Mouse (Mus musculus) forebrain, postnatal 0 days (tissue): Measurements from ENCODE around the gene Shc4. TPM values are rescaled to one million over a fixed set of nuclear protein-coding genes. Genes with fewer than 3 reads are reported as not detected.
A peak's percentile ranks its signal among the peaks of the same experiment; 100 is the strongest.

ENCODE experiments used
- ATAC-seq: fragments of 200-750 bp; cut with Nextera tagmentation; 2 replicates; pipeline ENCODE4 v1.8.0; 2017; ENCODE audit warnings: mild to moderate bottlenecking, moderate library complexity
- DNase-seq: peaks from one replicate; pipeline ENCODE4 v3.0.0-alpha.2; 2015
- H3K27ac ChIP-seq: fragments of 300-500 bp; sonication (generic); 2 replicates; pipeline ENCODE4 v1.5.1; 2014; ENCODE audit warnings: low read depth, mild to moderate bottlenecking, antibody characterized with exemption, low read length, moderate library complexity, mixed read lengths
- H3K27me3 ChIP-seq: fragments of 300-500 bp; sonication (generic); 2 replicates; pipeline ENCODE4 v1.6.1; 2014; ENCODE audit warnings: mild to moderate bottlenecking, low read length, mixed read lengths; ENCODE audit not compliant: insufficient read depth
- H3K36me3 ChIP-seq: fragments of 300-500 bp; sonication (generic); 2 replicates; pipeline ENCODE4 v1.6.1; 2014; ENCODE audit warnings: mild to moderate bottlenecking, moderate library complexity; ENCODE audit not compliant: insufficient read depth
- H3K4me1 ChIP-seq: fragments of 300-500 bp; sonication (generic); 2 replicates; pipeline ENCODE4 v1.6.1; 2014; ENCODE audit warnings: antibody characterized with exemption; ENCODE audit not compliant: insufficient read depth
- H3K4me2 ChIP-seq: fragments of 300-500 bp; sonication (generic); 2 replicates; pipeline ENCODE4 v1.6.1; 2014; ENCODE audit warnings: low read depth, mild to moderate bottlenecking, moderate library complexity
- H3K4me3 ChIP-seq: fragments of 300-500 bp; sonication (generic); 2 replicates; pipeline ENCODE4 v1.5.1; 2014; ENCODE audit warnings: low read depth, low read length, mixed read lengths
- H3K9ac ChIP-seq: fragments of 300-500 bp; sonication (generic); 2 replicates; pipeline ENCODE4 v1.6.1; 2014; ENCODE audit warnings: mild to moderate bottlenecking
- H3K9me3 ChIP-seq: fragments of 300-500 bp; sonication (generic); 2 replicates; pipeline ENCODE4 v1.6.1; 2016; ENCODE audit warnings: low read length
- CTCF ChIP-seq: sonication (generic); IDR thresholded peaks from 2 replicates; pipeline ENCODE4 v1.5.1; 2016; ENCODE audit warnings: antibody characterized with exemption, control low read depth, low read depth
- WGBS: fragments of 180-500 bp; shearing (Covaris S2); extraction: QIAGEN DNeasy Blood & Tissue Kit; methylation state at CpG from one replicate; pipeline ENCODE4 v1.1.7; 2014; 5-methylcytosine and 5-hydroxymethylcytosine counted together
- polyA plus RNA-seq: library from polyadenylated mRNA; unstranded; fragments of >200 nt; fragmentation: Nextera tagmentation; extraction: Ambion mirVana; gene quantifications from 2 replicates; pipeline ENCODE4 v1.2.1, GENCODE M21; 2015
- total RNA-seq: library from RNA; depleted of rRNA; stranded (reverse); fragments of >200 nt; gene quantifications from 2 replicates; pipeline ENCODE4 v1.2.3, GENCODE M21; 2014; rRNA removed

The Shc4 gene
- total RNA-seq (4.3 and 6.8 TPM in 2 replicates), polyA plus RNA-seq (0.79 and 2.5 TPM in 2 replicates)

GRCm38 (mm10) chr2:125724086-125724430 is at the start of gene Shc4:
Gene Shc4, minus strand, starts transcription at chr2:125724148.
- Histone ChIP-seq H3K36me3 (no peaks in the 10 kb centered on the region), H3K4me2 (peak within 1 kb of the TSS; percentile 100), H3K27ac (peak within 1 kb of the TSS; percentile 45; the same call in 1 of the 2 replicates), H3K9ac (peak within 1 kb of the TSS; percentile 59), H3K9me3 (no peaks in the 10 kb centered on the region), H3K4me1 (0 out of 2 replicates have a peak, but pooled peaks cover 7% of the 10 kb centered on the region), H3K27me3 (peaks cover 12% of the 10 kb centered on the region; the same call in 1 of the 2 replicates), H3K4me3 (peak within 1 kb of the TSS; percentile 49)
- DNase-seq: peak; percentile 76
- peak; percentile 88 for ATAC-seq
- 2% methylated on average over 15 of the region's 15 CpGs for WGBS
- TF ChIP-seq CTCF: no peak

- Histone ChIP-seq H3K4me2 (no peak overlapping the region), H3K9me3 (no peaks in the 10 kb centered on the region), H3K36me3 (peaks cover 65% of the 10 kb centered on the region), H3K4me1 (no peaks in the 10 kb centered on the region), H3K27ac (no peak overlapping the region), H3K4me3 (no peak overlapping the region), H3K27me3 (no peaks in the 10 kb centered on the region), H3K9ac (no peak overlapping the region)
- peak; percentile 58 for TF ChIP-seq CTCF
- ATAC-seq (peak; percentile 68), DNase-seq (peak; percentile 24)
- WGBS: 76% methylated on average over 3 of the region's 3 CpGs
Observed at GRCm38 (mm10) chr2:125765029-125765428, 41.1 kb upstream of the Shc4 start.

- H3K4me2 ChIP-seq: no peak overlapping the region
- 93% methylated on average over 5 of the region's 5 CpGs for WGBS
- DNase-seq (no peak), ATAC-seq (no peak)
- H3K27me3 ChIP-seq: no peaks in the 10 kb centered on the region
- peaks cover 62% of the 10 kb centered on the region for H3K36me3 ChIP-seq
- no peak for TF ChIP-seq CTCF
- H3K27ac ChIP-seq: no peak overlapping the region
- H3K9me3 ChIP-seq: no peaks in the 10 kb centered on the region
- H3K9ac ChIP-seq: no peak overlapping the region
- H3K4me1 ChIP-seq: no peaks in the 10 kb centered on the region
- H3K4me3 ChIP-seq: no peak overlapping the region
Observed at GRCm38 (mm10) chr2:125764531-125764930, 40.6 kb upstream of the Shc4 start.

GRCm38 (mm10) chr2:125749330-125749729 is 25.4 kb upstream of the Shc4 start:
- ATAC-seq (peak; percentile 71), DNase-seq (no peak)
- no peaks in the 10 kb centered on the region for H3K9me3 ChIP-seq
- H3K36me3 ChIP-seq: peaks cover 80% of the 10 kb centered on the region
- no peak overlapping the region for H3K4me3 ChIP-seq
- no peak overlapping the region for H3K27ac ChIP-seq
- no peaks in the 10 kb centered on the region for H3K27me3 ChIP-seq
- no peak overlapping the region for H3K4me2 ChIP-seq
- 77% methylated on average over 2 of the region's 2 CpGs for WGBS
- no peak overlapping the region for H3K9ac ChIP-seq
- TF ChIP-seq CTCF: no peak
- no peaks in the 10 kb centered on the region for H3K4me1 ChIP-seq

- Histone ChIP-seq H3K4me2 (no peak overlapping the region), H3K4me1 (no peaks in the 10 kb centered on the region), H3K36me3 (peaks cover 40% of the 10 kb centered on the region), H3K27me3 (no peaks in the 10 kb centered on the region), H3K9ac (no peak overlapping the region), H3K27ac (no peak overlapping the region), H3K4me3 (no peak overlapping the region), H3K9me3 (no peaks in the 10 kb centered on the region)
- TF ChIP-seq CTCF: no peak
- 93% methylated on average over 6 of the region's 6 CpGs for WGBS
- no peak for ATAC-seq
- no peak for DNase-seq
Observed at GRCm38 (mm10) chr2:125739338-125739737, 15.4 kb upstream of the Shc4 start.

- H3K36me3 ChIP-seq: peaks cover 33% of the 10 kb centered on the region
- WGBS: 70% methylated on average over 5 of the region's 5 CpGs
- peak; percentile 18; the same call in 1 of the 2 replicates for TF ChIP-seq CTCF
- no peaks in the 10 kb centered on the region for H3K4me1 ChIP-seq
- no peak overlapping the region for H3K27ac ChIP-seq
- H3K4me3 ChIP-seq: no peak overlapping the region
- no peak overlapping the region for H3K4me2 ChIP-seq
- H3K27me3 ChIP-seq: no peaks in the 10 kb centered on the region
- H3K9me3 ChIP-seq: no peaks in the 10 kb centered on the region
- no peak for DNase-seq
- no peak for ATAC-seq
- no peak overlapping the region for H3K9ac ChIP-seq
Observed at GRCm38 (mm10) chr2:125738718-125739117, 14.8 kb upstream of the Shc4 start.

GRCm38 (mm10) chr2:125736025-125736343 is 12.0 kb upstream of the Shc4 start:
- TF ChIP-seq CTCF: no peak

More at GRCm38 (mm10) chr2:125736025-125736343, 12.0 kb upstream of the Shc4 start:
- no peak overlapping the region for H3K4me2 ChIP-seq
- peaks cover 5% of the 10 kb centered on the region; the same call in 1 of the 2 replicates for H3K4me1 ChIP-seq
- H3K4me3 ChIP-seq: no peak overlapping the region
- no peaks in the 10 kb centered on the region for H3K9me3 ChIP-seq
- H3K9ac ChIP-seq: no peak overlapping the region
- no peak for DNase-seq
- H3K27me3 ChIP-seq: no peaks in the 10 kb centered on the region
- ATAC-seq: no peak
- H3K27ac ChIP-seq: no peak overlapping the region
- H3K36me3 ChIP-seq: peaks cover 20% of the 10 kb centered on the region
